Mouse (Mus musculus) cerebellum, postnatal 10 days (tissue): ENCODE data around the gene Ssh3.

Experiments used
- DNase-seq, 2 experiments: peaks; one replicate each; pipeline ENCODE4 v3.0.0; 2021; ENCODE audit warnings: mixed read lengths in 2 of 2

Gene Ssh3

DNA sequence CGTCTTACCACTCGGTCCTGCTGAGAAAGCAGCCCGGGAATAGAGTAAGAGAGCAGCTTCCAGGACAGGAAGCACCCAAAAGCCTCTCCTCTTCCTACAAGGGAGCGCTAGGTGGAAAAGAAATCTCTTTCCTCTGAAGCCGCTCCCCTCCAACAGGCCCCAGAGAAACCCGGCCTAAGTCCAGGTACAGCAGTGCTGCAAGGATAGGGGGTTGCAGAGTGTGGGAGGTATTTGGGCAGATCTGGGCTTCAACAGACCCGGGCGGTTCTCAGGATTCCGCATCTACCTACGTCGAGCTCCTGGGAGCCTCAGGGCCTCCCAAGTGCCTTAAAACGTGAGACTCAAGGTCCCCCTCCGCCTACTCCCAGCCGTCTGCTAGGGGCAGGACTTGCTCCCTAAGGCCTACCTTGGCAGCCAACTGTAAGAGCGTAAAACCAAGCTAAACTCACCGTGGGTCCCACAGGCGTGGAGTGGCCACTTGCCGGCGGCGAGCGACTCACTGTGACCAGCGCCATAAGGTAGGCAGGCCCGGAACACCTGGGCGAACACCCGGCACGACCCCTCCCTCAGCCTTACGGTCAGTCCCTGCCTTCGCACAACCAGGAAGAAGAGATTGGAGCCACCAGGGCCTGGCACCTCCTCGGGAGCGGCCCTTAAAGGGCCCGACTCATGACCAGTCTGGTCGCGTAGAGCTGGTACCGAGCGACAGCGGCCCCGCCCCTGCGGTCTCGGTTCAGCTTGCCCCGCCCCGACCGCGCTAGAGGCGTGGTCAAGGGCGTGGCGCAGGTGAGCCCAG, at the start of gene Ssh3:
Ssh3 (minus strand) TSS at position 615 of the 796 bp plus-strand sequence.
- DNase-seq: peak; percentile 69 to 75

DNA sequence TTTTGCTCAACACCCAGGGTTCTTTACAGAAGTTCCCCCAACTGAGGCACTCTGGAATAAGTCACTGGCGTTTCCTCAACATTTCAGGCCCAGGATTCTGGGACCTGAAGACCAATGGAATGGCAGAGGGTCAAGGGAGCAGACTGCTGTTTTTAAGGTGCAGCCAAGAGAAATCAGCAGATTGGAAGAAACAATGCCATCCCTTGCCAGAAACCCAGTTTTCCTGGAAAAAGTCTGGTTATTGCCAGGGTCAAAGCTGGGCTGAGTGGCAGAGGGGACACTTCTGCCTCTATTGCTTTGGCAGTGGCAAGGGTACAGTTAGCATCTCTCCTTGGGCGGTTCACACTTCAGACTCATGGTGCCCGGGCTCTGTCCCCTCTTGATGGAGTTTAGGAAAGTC, 48.2 kb upstream of the Ssh3 start:
- DNase-seq: peak in 1 of 2 experiments; percentile 60

DNA sequence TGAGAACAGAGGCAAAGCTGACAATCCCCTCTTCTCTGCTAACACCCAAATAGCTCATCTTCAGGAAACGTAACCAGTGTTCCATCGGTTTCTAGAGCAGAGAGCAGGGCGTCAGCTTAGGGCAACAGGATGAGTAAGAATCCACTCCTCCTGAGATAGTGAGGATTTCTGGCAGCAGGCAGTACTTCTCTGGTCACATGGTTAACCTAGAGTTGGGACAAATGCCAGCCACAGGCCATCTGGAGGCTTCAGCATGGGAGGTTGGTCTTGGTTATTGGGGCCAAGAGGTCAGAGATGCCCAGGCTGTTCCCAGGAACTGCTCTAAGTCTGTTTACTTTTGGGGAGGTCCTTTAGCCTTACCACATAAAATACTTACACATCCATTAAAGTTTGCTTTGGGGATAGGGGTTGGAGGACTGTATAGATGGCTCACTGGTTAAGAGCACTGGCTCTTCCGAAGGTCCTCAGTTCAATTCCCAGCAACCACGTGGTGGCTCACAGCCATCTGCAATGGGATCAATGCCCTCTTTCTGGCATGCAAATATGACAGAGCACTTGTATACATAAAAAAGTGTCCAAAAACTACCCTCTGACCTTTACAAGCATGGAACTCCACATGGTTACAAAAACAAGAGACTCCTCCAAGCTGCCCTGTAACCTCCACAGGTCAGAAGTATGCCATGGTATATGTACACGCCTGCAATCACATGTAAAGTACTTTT, 46.4 kb upstream of the Ssh3 start:
- DNase-seq: peak; percentile 95

DNA sequence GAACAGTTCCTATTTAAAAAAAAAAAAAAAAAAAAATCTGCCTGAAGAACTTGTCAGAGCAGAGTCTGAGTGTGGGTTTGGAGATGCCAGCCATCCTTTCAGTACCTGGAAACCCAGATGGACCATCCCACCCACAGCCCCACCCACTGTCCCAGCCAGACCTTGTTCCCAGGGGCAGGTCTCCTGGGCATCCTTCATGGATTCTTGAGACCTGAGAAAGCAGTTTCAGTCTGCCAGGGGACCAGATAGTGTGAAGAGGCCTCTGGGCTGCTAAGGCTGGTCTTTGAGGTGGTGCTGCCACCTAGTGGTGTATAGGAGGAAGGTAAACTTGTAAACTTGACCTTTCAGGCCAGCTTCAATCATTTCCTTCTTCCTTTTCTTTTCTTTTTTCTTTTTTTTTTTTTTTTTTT, 40.8 kb upstream of the Ssh3 start:
- DNase-seq: peak; percentile 81 to 82

DNA sequence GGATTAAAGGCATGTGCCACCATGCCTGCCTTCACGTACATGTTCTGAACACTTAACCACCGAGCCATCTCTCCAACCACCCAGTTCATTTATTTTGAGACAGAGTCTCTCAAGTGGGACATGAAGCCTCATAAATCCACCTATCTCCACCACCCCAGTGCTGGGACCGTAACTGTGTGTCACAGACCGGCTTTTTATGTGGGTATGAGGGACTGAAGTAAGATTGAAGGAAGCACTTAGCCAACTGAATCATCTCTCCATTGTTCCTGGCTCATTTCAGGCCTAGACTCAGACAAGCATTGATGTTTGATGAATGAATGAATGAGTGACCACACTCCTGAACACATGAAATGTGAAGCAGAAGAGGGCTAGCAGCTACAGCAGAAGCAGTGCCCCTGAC, 40.3 kb upstream of the Ssh3 start:
- DNase-seq: no peak

DNA sequence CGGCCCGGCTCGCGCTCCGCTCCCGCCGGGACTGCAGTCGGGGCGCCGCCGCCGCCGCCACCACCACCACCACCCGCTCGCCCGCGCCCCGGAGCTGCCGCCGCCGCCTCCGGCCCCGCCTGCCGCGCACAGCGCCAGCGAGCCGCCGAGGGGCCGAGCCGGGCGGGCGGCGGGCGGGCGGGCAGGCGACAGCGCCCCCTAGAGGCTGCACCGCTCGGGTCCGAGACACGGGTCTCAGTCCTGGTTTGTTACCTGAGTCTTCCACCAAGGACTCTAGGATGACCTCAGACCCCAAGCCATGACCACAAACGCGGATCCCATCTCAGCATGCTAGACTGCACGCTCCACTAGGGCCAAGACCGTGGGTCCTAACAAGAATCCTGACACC, 37.2 kb upstream of the Ssh3 start, which contains the start of gene Grk2:
Grk2 (minus strand) TSS at position 33 of the 388 bp plus-strand sequence.
- DNase-seq: peak; percentile 93 to 94

DNA sequence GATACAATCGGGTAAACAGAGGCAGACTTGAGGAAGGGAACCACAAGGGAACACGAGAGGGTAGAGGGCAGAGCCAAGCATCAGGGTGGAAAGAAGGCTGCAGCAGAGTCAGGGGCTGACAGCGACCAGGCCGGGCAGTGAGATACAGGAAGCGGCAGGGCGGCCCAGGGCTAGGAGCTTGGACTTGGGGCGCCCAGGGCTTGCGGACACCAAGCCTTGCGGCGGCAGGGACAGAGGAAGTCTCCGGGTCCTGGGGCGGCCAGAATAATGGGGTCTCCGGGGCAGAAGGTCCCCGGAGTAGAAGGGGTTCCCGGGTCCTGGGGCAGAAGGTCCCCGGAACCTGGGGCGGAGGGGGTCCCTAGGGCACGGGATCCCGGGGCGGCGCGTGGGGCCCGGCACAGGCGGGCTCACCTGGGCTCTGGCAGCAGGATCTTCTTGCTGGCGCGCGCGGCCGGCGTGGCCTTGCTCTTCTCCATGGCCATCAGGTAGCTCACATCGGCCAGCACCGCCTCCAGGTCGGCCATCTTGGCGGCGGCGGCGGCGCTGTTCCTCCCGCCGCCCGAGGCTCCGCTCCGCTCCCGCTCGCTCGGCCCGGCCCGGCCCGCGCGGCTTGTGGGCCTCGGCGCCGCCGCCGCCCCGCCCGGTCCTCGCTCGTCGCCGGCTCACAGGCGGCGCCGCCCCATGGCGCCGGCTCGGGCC, 36.7 kb upstream of the Ssh3 start:
- DNase-seq: peak; percentile 77 to 79

DNA sequence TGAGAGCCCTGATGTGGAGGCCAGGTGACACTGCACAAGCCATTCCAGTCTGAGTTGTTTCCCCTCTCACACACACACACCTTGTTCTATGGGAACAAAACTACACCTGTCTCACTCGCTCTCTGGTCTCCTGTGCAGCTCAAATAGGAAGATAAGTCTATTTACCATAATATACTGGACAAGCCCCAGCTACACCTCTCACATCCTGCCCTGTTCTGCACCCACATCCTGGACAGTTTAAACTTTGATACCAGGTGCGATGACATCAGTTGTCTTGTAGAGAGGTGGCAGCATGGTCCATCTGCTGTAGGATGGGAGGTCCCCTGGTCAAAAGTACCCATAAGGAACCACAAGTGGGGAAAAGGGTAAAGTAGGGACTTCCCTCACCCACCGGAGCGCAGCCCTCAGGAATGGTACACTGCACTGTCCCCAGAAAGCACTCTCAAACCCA, 35.9 kb upstream of the Ssh3 start:
- DNase-seq: peak; percentile 33 to 45

DNA sequence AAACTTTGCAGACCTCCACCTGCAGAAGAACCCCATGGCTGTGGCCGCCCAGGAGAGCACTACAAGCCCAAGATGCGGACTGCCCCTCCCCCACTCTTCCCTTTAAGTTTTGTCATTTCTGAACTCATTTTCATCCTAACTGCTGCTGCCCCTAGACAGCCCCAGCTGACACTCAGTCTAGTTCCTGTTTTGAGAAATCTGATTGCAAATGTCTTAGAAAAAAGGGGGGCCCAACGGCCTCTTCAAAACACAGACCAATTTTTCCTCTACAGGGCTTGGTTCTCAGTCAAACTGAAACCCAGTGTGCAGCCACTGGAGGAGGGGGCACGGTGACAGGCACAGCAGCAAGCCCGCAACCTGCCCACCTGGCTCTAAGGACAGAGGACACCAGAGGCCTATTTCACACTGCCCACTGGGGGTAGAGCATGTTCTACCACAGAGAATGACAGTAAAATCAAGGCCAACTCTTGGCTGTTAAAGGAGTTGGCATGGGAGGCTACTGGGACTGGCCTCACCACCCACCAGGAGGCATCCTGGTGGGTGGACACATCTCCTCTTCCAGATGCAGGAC, 35.4 kb upstream of the Ssh3 start:
- DNase-seq: peak; percentile 59 to 60

DNA sequence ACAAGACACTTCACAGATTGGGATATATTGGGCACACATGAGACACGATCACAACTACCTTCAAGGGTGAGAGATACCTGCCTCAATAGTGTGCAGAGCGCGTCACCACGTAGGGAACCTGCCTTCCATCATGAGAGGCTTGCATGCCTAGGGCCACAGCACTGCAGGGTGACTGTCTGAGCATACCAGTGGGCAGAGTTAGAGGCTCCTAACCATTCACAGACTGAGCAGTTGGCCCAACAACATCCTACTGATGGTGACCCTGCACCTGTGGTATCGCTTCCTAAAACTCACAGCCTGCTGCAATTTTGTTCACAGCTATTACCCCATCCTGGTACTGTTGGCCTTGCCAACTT, 34.6 kb upstream of the Ssh3 start:
- DNase-seq: peak in 1 of 2 experiments; percentile 38

DNA sequence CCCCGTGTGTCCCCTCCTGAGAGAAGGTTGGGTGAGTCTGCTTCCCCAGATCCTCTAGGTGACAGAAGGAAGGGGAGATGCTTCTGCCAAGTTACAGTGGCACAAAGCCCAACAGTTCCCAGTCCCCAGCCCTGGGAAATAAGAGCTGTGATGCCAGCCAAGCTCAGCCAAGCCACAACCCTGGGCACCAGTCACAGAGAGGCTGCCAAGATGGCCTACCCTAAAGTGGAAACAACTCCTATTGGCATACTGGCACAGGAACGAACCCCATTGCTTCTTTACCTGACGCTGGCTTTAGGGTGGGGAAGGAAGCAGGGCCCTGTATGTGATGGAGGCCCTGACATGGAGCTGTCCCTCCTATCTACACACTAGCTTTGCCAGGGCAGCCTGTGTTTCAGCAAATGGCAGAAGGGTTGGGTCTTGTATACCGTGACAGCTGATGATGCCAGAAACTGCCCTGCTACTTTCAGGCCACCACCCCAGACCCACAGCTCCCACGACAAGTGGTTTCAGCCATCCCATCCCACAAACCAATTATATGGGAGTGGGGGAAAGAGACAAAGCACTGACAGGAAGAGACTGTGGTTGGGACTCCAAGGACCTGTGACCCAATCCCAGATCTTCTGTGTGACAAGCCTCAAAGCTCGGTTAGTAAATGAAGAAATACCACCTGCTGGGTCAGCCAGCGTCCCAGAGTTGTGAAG, 34.1 kb upstream of the Ssh3 start:
- peak; percentile 97 for DNase-seq

DNA sequence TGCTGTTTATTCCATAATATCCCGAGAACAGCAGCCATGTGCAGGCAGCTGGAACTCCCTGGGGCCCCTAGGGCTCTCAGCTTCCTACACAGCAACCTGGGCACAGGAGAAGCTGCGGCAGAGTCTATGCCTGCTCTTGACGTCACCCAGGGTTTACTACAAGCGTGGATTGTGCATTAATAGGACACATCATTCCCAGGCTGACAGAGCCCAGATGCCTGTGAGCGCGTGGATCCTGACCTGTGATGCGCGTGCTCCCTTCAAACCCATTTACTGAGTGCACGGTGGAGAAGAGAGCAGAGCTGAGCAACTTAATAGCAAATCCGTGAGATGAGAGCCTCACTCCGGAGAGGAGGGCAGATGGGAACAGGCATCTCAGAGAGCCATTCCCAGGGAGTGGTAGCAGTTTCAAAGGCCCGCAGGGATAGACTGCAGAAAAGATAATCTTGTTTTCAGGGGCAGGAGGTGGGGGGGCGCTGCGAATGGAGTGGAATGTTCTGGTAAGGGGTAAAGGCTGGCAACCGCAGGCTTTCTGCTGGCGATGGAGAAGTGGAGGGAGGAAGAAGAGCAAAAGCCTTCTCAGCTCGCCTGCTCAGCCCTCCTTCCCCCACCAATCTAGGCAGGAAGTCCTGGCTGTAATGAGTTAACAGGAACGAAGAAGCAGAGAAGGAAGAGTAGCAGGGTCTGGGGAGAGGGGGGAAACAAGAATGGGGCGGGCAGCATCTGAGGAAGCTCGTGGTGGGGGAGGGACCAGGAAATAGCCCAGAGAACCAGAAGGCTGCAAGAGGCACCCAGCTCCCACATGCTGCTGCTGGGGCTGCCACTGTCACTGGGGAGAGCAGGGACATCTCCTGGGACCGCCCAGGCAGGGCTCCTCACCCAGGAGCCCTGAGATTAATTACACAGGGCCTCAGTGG, 33.0 kb upstream of the Ssh3 start:
- DNase-seq: peak; percentile 57 to 58

DNA sequence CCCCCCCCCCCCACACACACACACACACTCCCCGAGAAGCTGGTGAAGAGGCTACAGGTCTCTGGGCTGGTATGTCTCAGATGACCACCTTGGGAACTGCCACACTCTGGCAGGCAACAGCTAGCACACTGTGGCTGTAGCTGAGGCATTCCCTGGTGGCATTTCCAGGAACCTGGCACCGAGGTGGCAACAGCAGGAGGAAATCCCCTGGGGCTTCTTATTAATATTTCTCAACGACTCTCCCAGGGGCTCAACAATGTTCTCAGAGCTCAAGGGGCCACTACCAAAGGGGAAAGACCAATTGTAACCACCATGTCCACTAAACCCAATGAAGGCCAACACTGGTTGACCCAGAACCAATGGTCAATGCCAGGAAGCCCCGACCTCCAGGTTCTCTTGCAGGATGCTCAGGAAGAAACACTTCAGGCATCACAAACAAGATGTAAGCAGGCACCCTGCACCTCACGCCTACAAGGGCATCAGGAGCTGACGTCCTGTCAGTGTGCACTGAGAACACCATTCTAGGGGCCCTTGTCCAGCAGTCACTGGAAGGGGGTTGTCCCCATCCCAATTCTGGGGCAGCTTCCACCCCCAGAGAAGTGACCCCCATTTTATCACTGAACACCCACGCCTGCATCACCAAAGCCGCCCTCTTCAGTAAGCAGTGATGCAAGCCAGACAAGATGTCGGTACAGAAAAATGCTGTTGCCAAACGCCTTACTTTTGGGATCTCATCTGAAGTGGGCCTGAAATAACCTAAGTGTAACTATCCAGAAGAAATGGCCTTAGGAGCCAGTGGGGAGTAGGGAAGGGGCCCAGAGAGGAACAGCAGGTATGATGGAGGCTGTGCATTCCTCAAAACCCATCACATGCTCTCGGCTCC, 32.1 kb upstream of the Ssh3 start:
- DNase-seq: peak in 1 of 2 experiments; percentile 17

DNA sequence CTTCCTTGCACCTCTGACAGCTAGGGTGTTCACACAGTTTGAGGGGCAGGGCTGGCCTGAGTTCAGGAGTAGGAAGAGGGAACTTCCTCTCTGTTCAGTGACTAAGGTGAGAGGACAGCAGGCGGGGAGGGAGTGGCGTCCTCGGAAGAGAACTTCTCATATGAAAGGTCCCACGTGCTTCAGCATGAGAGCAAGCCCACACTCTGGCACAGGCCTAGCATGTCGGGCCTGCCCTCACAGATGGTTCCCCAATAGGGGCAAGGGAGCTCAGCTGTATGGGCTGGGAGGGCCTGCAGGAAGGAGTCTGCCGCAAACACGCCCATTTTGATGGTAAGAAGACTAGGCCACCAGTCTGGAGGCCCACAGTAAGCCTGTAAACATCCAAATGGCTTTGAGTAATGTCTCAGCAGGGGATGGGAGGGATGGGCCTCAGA, 31.3 kb upstream of the Ssh3 start:
- DNase-seq: peak; percentile 55 to 66

DNA sequence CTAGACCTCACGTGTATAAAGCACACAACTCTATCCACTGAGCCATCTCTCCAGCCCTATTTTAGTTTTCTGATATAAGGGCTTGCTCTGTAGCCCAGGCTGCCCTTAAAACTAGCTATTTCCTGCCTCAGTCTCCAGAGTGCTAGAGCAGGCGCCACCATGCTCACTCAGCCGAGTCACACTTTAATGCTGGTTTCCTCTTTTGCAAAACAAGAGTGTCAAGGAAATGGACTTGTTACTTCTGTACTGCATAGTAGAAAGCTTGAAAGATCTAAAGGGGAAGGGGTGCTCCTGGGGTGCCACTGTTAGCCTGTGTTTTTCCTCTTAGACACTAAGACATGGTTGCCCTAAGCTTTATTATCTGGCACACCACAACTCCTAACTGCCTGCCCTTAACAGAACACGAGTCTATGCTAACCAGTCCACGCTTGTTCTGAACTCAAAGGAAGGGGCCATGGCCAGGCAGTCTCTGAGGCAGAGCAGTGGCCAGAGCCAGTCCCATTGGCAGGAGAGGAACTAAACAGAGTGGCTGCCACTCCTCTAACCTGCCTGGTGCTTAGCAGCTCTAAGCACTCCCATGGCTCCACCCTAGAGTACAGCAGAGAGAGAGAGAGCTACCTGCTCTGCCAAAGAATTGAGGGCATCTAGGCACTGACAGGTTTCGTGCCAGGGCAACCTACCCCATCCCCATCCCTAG, 30.7 kb upstream of the Ssh3 start:
- no peak for DNase-seq

DNA sequence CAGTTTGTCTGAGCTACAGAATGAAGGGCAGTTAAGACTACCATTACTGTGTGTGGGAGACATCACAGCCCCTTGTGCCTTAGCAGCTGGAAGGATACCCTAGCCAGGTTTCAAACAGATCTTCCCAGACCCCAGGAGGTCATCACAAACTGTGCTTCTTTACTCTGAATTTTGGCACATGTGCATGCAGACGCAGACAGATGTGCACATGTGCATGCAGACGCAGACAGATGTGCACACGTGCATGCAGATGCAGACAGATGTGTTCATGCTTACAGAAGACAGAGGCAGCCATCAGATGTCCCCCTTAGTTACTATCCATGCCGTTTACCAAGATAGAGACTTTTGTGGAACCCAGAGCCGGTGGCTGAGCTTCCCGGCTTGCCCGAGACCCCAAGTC, 30.1 kb upstream of the Ssh3 start:
- no peak for DNase-seq

DNA sequence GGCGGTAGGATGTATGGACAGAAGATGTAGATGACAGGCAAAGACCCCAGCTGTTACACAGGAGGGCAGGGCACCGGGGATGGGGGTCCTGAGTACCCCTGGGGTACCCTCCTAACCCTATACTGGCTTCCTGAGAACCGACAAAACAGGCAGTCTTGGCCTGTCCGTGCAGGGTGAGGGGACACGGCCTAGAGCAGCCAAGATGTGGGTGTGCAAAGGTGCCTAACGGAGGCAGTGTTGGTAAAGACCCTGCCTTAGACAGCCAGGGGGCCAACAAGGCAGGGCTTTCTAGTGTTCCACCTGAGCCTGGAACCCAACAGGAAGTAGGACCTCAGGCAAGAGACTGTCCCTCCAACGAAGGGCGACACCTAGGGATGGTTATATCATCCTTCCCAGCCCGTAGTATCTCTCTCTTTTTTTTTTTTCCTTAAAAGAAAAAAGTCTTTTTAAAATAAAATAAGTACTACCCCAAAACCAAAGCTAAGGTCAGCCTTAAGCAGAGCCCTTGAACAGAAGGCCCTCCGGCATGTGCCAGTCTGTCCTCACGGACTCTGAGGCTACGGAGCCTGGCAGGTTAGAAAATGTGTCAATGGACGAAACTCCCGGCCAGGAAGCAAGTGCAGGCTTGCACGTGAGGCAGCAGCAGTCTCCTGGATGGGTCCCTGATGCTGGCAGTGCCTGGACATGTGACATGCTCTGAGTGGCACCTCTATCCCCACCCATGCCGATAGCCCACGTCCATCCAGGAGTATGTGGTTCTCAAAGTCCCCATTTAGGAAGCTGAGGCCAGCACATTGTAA, 29.5 kb upstream of the Ssh3 start:
- DNase-seq: peak in 1 of 2 experiments; percentile 38

DNA sequence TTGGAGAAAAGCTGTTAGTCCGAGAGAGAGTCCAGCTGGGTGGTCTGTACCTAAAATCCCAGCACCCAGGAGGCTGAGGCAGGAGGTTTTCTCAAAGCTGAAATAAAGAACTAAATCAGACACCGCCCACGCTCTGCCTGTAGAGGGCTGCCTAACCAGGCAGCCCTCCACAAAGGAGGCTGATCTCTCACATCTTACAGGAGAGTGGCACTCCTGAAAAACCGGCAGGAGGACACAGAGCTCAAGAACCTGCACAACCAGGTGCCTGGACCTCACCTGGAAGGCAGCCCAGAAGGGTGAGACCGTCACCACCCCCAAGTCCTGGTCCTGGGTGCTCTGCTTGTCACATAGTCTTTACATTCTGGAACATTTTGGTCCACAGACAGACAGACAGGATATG, 28.9 kb upstream of the Ssh3 start:
- DNase-seq: peak in 1 of 2 experiments; percentile 13

DNA sequence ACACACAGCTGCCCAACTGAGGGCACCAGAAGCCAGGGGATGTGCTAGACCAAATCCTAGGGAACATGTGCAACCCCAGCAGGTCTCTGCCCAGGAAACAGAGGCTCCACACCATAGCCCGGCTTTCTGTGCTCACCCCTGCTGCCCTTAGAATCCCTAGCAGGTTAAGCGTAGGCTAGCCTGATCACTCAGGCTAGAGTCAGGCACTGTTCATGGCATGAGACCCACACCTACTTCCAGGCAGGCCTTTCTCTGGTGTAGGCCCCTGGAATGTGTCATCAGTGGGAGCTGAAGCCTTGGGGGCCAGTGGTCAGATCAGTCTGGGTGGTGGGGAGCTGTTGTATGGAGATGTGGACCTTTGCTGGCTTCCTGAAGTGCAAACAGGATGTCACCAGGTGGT, 27.6 kb upstream of the Ssh3 start:
- no peak for DNase-seq
